Comparison of ENCODE assay signal across 9 mouse cellular contexts in genomic region chr7:113295077-113295890, GRCm38 (mm10).
DNase-seq lines count a peak whose midpoint lies in the region; ATAC-seq and TF ChIP-seq lines count a peak whose summit lies in the region.
"Had no signal": no experiment of that assay in that cellular context is flagged by ENCODE, and none has a peak within 500 bp of the region (broad histone marks: within the 10 kb centered on the region; RNA-seq: fewer than 3 reads in every experiment).

No protein-coding gene starts in this region.

- H3K27ac ChIP-seq in heart, embryonic 10.5 days: peak overlapping the region; percentile 76; the same call in 1 of the 2 replicates
- H3K27ac ChIP-seq in hindbrain, postnatal 0 days: no peak overlapping the region
- H3K27ac ChIP-seq in midbrain, embryonic 16.5 days (ENCODE audit: low read length): no peak overlapping the region

- peak overlapping the region; percentile 40 for H3K4me3 ChIP-seq in heart, embryonic 10.5 days
- no peak overlapping the region for H3K4me3 ChIP-seq in hindbrain, postnatal 0 days (ENCODE audit: low read length)
- no peak overlapping the region for H3K4me3 ChIP-seq in midbrain, embryonic 16.5 days (ENCODE audit: low read depth, low read length)
- H3K4me3 ChIP-seq: myocyte had no signal

- no peak overlapping the region for H3K9ac ChIP-seq in hindbrain, postnatal 0 days (replicated peaks; ENCODE audit: low read length)
- H3K9ac ChIP-seq in midbrain, embryonic 16.5 days (ENCODE audit: low read depth, low read length): no peak overlapping the region

- ATAC-seq in hindbrain, postnatal 0 days: 0 out of 2 replicates have a peak, but pooled peaks have one; percentile 47
- ATAC-seq in midbrain, embryonic 16.5 days: 0 out of 2 replicates have a peak, but pooled peaks have one; percentile 45

- no peaks in the 10 kb centered on the region for H3K9me3 ChIP-seq in heart, embryonic 10.5 days
- no peaks in the 10 kb centered on the region for H3K9me3 ChIP-seq in hindbrain, postnatal 0 days (ENCODE audit: low read length)
- H3K9me3 ChIP-seq in midbrain, embryonic 16.5 days (replicated peaks; ENCODE audit: control insufficient read depth, low read length, poor library complexity, severe bottlenecking): no peaks in the 10 kb centered on the region

- peak; percentile 25 for TF ChIP-seq CTCF in hindbrain, postnatal 0 days (IDR thresholded peaks at IDR 0.05; ENCODE audit: low read depth)

- WGBS in heart, embryonic 10.5 days: 26% methylated on average over 17 of the region's 17 CpGs
- 49% methylated on average over 17 of the region's 17 CpGs for whole genome bisulfite sequencing in hindbrain, postnatal 0 days
- WGBS in midbrain, embryonic 16.5 days: 40% methylated on average over 17 of the region's 17 CpGs

- peaks cover 15% of the 10 kb centered on the region for H3K4me1 ChIP-seq in heart, embryonic 10.5 days
- H3K4me1 ChIP-seq in hindbrain, postnatal 0 days (ENCODE audit: insufficient read depth, low read length): no peaks in the 10 kb centered on the region
- peaks cover 8% of the 10 kb centered on the region for H3K4me1 ChIP-seq in midbrain, embryonic 16.5 days (ENCODE audit: control insufficient read depth, insufficient read depth, low read length)

- DNase-seq in heart, embryonic 10.5 days (ENCODE audit: low spot score): no peak
- no peak for DNase-seq in heart, postnatal 4 days
- DNase-seq in WW6 (ENCODE audit: low read depth, low spot score): peak; percentile 66
- peak; percentile 11 for DNase-seq in hindbrain, postnatal 0 days (ENCODE audit: low spot score)
- DNase-seq in adrenal gland, adult 2 months: no peak
- no peak for DNase-seq in urinary bladder, adult 18-20 months (ENCODE audit: low spot score in 2 of 2)
- DNase-seq in layer of hippocampus, adult 9-10 months (ENCODE audit: low spot score): no peak

- no peak overlapping the region for H3K4me2 ChIP-seq in hindbrain, postnatal 0 days (ENCODE audit: low read depth, low read length)
- H3K4me2 ChIP-seq in midbrain, embryonic 16.5 days (ENCODE audit: low read length): no peak overlapping the region

- peaks cover 8% of the 10 kb centered on the region for H3K36me3 ChIP-seq in heart, embryonic 10.5 days
- peaks cover 22% of the 10 kb centered on the region for H3K36me3 ChIP-seq in hindbrain, postnatal 0 days (ENCODE audit: insufficient read depth, low read length)
- peaks cover 3% of the 10 kb centered on the region; the same call in 1 of the 2 replicates for H3K36me3 ChIP-seq in midbrain, embryonic 16.5 days (ENCODE audit: control insufficient read depth, insufficient read depth, low read length)

- no peaks in the 10 kb centered on the region for H3K27me3 ChIP-seq in heart, embryonic 10.5 days (ENCODE audit: insufficient read depth, poor library complexity, severe bottlenecking)
- H3K27me3 ChIP-seq in hindbrain, postnatal 0 days (ENCODE audit: insufficient read depth, low read length): no peaks in the 10 kb centered on the region
- H3K27me3 ChIP-seq in midbrain, embryonic 16.5 days (ENCODE audit: control insufficient read depth, insufficient read depth, low read depth, low read length): no peaks in the 10 kb centered on the region

Comparison
In these comparisons a context has a peak if more than half of its experiments do, and no peak if none do; other contexts are left out.
1. DNase-seq: peak in WW6 (single experiment) and hindbrain, postnatal 0 days (single experiment); none in heart, embryonic 10.5 days (single experiment), heart, postnatal 4 days (single experiment), adrenal gland, adult 2 months (single experiment), urinary bladder, adult 18-20 months (0 of 2) and layer of hippocampus, adult 9-10 months (single experiment).